Mouse (Mus musculus): Measurements from ENCODE around the gene Rapgef1.

GRCm38 (mm10) chr2:29691068-29691467 lies 71.5 kb downstream of the Rapgef1 start:
- TF ChIP-seq POLR2A (IDR thresholded peaks at IDR 0.05; ENCODE audit: control insufficient read depth, extremely low read depth, insufficient read depth, low read length, poor library complexity) (no peak), CTCF (IDR thresholded peaks at IDR 0.05; ENCODE audit: borderline replicate concordance, control insufficient read depth, extremely low read depth, insufficient read depth, low read length, poor library complexity) (no peak)

Measured in thymus, adult 2 months (tissue).